Mouse (Mus musculus) left cerebral cortex, postnatal 36 days (tissue): ENCODE results near the gene Ngf. TPM values are rescaled to one million over a fixed set of nuclear protein-coding genes. Genes with fewer than 3 reads are reported as not detected.

Experiments
- DNase-seq, 2 experiments: peaks; one replicate each; pipeline ENCODE4 v3.0.0; 2021 to 2022; ENCODE audit warnings: low spot score in 2 of 2, mixed read lengths in 1 of 2
- intact Hi-C: fragments of 180-260 bp; cut with DNase I; formaldehyde crosslinking; loops from one replicate; pipeline ENCODE4 v1.15.1; 2025
- total RNA-seq, 2 experiments: library from RNA; stranded (reverse); gene quantifications; 2 replicates each; pipeline ENCODE4 v1.2.3; 2021

Ngf gene
- 1 to 10 TPM; 5.2 to 6.6 TPM for total RNA-seq

- no peak for DNase-seq
- intact Hi-C loops: loop anchor here (10.0 kb wide), 2 partner anchors 135 to 225 kb away; no protein-coding TSS in a partner anchor
These were observed at the start of gene Ngf for GRCm38 (mm10) chr3:102469713-102470448. TSS of gene Ngf (plus strand) at chr3:102469919.

- intact Hi-C loops: no loop called here
- DNase-seq: no peak
These were observed 24.2 kb upstream of the Ngf start for GRCm38 (mm10) chr3:102445567-102445966.

- DNase-seq: no peak
- intact Hi-C loops: no loop called here
These were observed 23.0 kb upstream of the Ngf start for GRCm38 (mm10) chr3:102446691-102447090.

- intact Hi-C loops: no loop called here
- DNase-seq: no peak
These were observed 15.2 kb upstream of the Ngf start for GRCm38 (mm10) chr3:102454566-102454965.

GRCm38 (mm10) chr3:102460528-102460927 lies 9.2 kb upstream of the Ngf start:
- intact Hi-C loops: loop anchor here (10.0 kb wide), 2 partner anchors 126 to 234 kb away; no protein-coding TSS in a partner anchor
- DNase-seq: no peak

GRCm38 (mm10) chr3:102460986-102461385 lies 8.7 kb upstream of the Ngf start:
- intact Hi-C loops: loop anchor here (10.0 kb wide), 2 partner anchors 126 to 234 kb away; no protein-coding TSS in a partner anchor
- DNase-seq: no peak

- intact Hi-C loops: loop anchor here (10.0 kb wide), 2 partner anchors 128 to 232 kb away; no protein-coding TSS in a partner anchor
- no peak for DNase-seq
These were observed 6.9 kb upstream of the Ngf start for GRCm38 (mm10) chr3:102462703-102463336.

GRCm38 (mm10) chr3:102463339-102463738 lies 6.4 kb upstream of the Ngf start:
- intact Hi-C loops: loop anchor here (10.0 kb wide), 2 partner anchors 129 to 231 kb away; no protein-coding TSS in a partner anchor
- DNase-seq: no peak

GRCm38 (mm10) chr3:102466587-102466986 lies 3.1 kb upstream of the Ngf start:
- intact Hi-C loops: loop anchor here (10.0 kb wide), 2 partner anchors 132 to 228 kb away; no protein-coding TSS in a partner anchor
- DNase-seq: peak in 1 of 2 experiments; percentile 50

GRCm38 (mm10) chr3:102467121-102467520 lies 2.6 kb upstream of the Ngf start:
- intact Hi-C loops: loop anchor here (10.0 kb wide), 2 partner anchors 132 to 228 kb away; no protein-coding TSS in a partner anchor
- DNase-seq: no peak

- DNase-seq: no peak
- intact Hi-C loops: no loop called here
These were observed 1.5 kb downstream of the Ngf start for GRCm38 (mm10) chr3:102471251-102471650.

GRCm38 (mm10) chr3:102471799-102472198 lies 2.1 kb downstream of the Ngf start:
- intact Hi-C loops: no loop called here
- DNase-seq: no peak

- intact Hi-C loops: no loop called here
- no peak for DNase-seq
These were observed 4.8 kb downstream of the Ngf start for GRCm38 (mm10) chr3:102474275-102475155.

- DNase-seq: no peak
- intact Hi-C loops: no loop called here
These were observed 8.4 kb downstream of the Ngf start for GRCm38 (mm10) chr3:102477917-102478694.

GRCm38 (mm10) chr3:102490393-102491123 lies 20.8 kb downstream of the Ngf start:
- intact Hi-C loops: no loop called here
- DNase-seq: no peak

GRCm38 (mm10) chr3:102498113-102498512 lies 28.4 kb downstream of the Ngf start:
- no peak for DNase-seq
- intact Hi-C loops: no loop called here

GRCm38 (mm10) chr3:102498931-102499330 lies 29.2 kb downstream of the Ngf start:
- intact Hi-C loops: no loop called here
- no peak for DNase-seq

- DNase-seq: no peak
- intact Hi-C loops: no loop called here
These were observed 30.3 kb downstream of the Ngf start for GRCm38 (mm10) chr3:102500031-102500430.
